Mouse (Mus musculus): ENCODE measurements around the gene Rnf207.

GRCm38 (mm10) chr4:152298836-152299235 lies 20.0 kb downstream of the Rnf207 start:
- TF ChIP-seq POLR2A (IDR thresholded peaks at IDR 0.05; ENCODE audit: extremely low read depth, insufficient read depth, low read length), result no peak
- no peak for TF ChIP-seq CTCF (IDR thresholded peaks at IDR 0.05; ENCODE audit: extremely low read depth, insufficient read depth, low read length)

Data from cortical plate, adult 2 months (tissue).